Mouse (Mus musculus) G1E (cell line): ENCODE measurements at regions not wholly inside any gene's neighbourhood (a gene's known extent, or its start where the extent isn't known, plus 50 kb on each side); places are given as distances from the start of the nearest gene placed in this dataset.

Experiments
- ATAC-seq: 2 replicates; pipeline ENCODE4 v1.8.0; 2016; ENCODE audit warnings: mild to moderate bottlenecking; ENCODE audit not compliant: insufficient number of reproducible peaks, poor library complexity, low FRiP score, severe bottlenecking; ENCODE audit errors: extremely low read depth
- DNase-seq: peaks from one replicate; pipeline ENCODE4 v3.0.0; 2012; ENCODE audit warnings: low spot score
- H3K27me3 ChIP-seq: 2 replicates; pipeline ENCODE4 v1.6.1; 2012; ENCODE audit warnings: mild to moderate bottlenecking, low read length, inconsistent platforms; ENCODE audit not compliant: insufficient read depth
- H3K36me3 ChIP-seq: replicated peaks from 2 replicates; pipeline ENCODE3; 2012; ENCODE audit warnings: mild to moderate bottlenecking, inconsistent platforms
- H3K4me1 ChIP-seq: 2 replicates; pipeline ENCODE4 v1.6.1; 2012; ENCODE audit warnings: low read depth, low read length, inconsistent platforms, mixed read lengths; ENCODE audit not compliant: insufficient read depth
- H3K4me3 ChIP-seq: 2 replicates; pipeline ENCODE4 v1.5.1; 2012; ENCODE audit warnings: low read depth, mild to moderate bottlenecking, inconsistent platforms, low read length, moderate library complexity, mixed read lengths
- H3K9me3 ChIP-seq: replicated peaks from 2 replicates; pipeline ENCODE4 v1.6.1; 2012; ENCODE audit warnings: inconsistent platforms
- CTCF ChIP-seq: IDR thresholded peaks from 2 replicates; pipeline ENCODE4 v1.5.1; 2012; ENCODE audit warnings: low read depth, low read length, inconsistent platforms, mixed read lengths
- GATA1 ChIP-seq: IDR thresholded peaks from 2 replicates; pipeline ENCODE4 v1.6.1; 2012; ENCODE audit warnings: borderline replicate concordance, low read length, inconsistent platforms, mixed read lengths
- GATA2 ChIP-seq: IDR thresholded peaks from 2 replicates; pipeline ENCODE4 v1.6.1; 2012; ENCODE audit warnings: low read depth, low read length, inconsistent platforms, borderline replicate concordance
- POLR2AphosphoS5 ChIP-seq: IDR thresholded peaks from 2 replicates; pipeline ENCODE4 v1.6.1; 2012; ENCODE audit warnings: low read depth, low read length, inconsistent platforms; ENCODE audit not compliant: insufficient replicate concordance
- TAL1 ChIP-seq: conservative IDR thresholded peaks from 2 replicates; pipeline ENCODE4 v1.6.1; 2012; ENCODE audit warnings: low read depth, low read length, inconsistent platforms, mixed read lengths

DNA sequence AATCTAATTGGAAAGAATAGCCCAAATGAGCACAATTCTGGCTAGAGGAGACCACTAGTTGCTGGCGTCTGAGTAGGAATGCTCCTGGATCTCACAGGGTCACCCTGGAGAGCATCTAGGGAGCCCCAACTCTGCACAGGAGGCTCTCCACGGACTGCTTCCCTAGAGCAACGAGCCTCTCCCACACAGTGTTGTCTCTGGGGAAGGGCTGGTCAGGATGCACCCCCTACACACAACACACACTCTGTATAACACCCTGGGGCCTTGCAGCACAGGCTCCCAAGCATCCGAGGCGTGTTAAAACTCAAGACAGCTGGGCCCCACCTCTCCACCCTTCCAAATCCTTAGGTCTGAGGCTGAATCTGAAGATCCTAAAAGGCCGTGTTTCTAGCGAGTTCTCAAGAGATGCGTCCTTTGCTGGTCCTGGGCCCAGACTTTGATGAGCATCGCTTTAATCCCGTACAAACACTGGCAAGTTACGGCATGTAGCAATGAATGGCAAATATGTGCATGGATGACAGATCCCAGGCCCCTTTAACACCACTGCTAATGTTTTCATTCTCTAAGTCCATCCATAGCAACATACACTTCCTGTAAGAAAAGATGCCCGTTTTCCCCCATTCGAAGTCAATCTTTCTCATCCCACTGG lies 56.4 kb upstream of the Ubl3 start:
- no peaks in the 10 kb centered on the region for H3K36me3 ChIP-seq

GRCm38 (mm10) chr5:148608178-148608577 lies 55.6 kb upstream of the Ubl3 start:
- no peak for ATAC-seq
- TF ChIP-seq TAL1 (no peak), POLR2AphosphoS5 (no peak), GATA1 (no peak)
- peaks cover 53% of the 10 kb centered on the region for H3K9me3 ChIP-seq

More for the DNA sequence above, 56.4 kb upstream of the Ubl3 start:
- Histone ChIP-seq H3K4me1 (no peaks in the 10 kb centered on the region), H3K9me3 (peaks cover 59% of the 10 kb centered on the region), H3K27me3 (no peaks in the 10 kb centered on the region), H3K4me3 (no peak overlapping the region)
- DNase-seq: no peak
- ATAC-seq: no peak
- TF ChIP-seq GATA1 (no peak), GATA2 (no peak), TAL1 (no peak), CTCF (no peak), POLR2AphosphoS5 (no peak)

GRCm38 (mm10) chr5:148605730-148606129 lies 53.1 kb upstream of the Ubl3 start:
- DNase-seq (no peak), ATAC-seq (no peak)
- Histone ChIP-seq H3K27me3 (no peaks in the 10 kb centered on the region), H3K36me3 (no peaks in the 10 kb centered on the region), H3K4me1 (no peaks in the 10 kb centered on the region), H3K4me3 (no peak overlapping the region), H3K9me3 (peaks cover 38% of the 10 kb centered on the region)
- TF ChIP-seq TAL1 (no peak), POLR2AphosphoS5 (no peak), GATA2 (no peak), GATA1 (no peak), CTCF (no peak)

More at GRCm38 (mm10) chr5:148608178-148608577, 55.6 kb upstream of the Ubl3 start:
- no peaks in the 10 kb centered on the region for H3K36me3 ChIP-seq
- H3K4me1 ChIP-seq: no peaks in the 10 kb centered on the region
- H3K4me3 ChIP-seq: no peak overlapping the region
- no peak for DNase-seq
- no peaks in the 10 kb centered on the region for H3K27me3 ChIP-seq
